Mouse (Mus musculus) stomach, embryonic 15.5 days (tissue): ENCODE results near the gene Anpep. TPM values are rescaled to one million over a fixed set of nuclear protein-coding genes. Genes with fewer than 3 reads are reported as not detected.
"Not testable (repeated sequence)": the region's sequence is repeated elsewhere in the genome, so short reads cannot be mapped to it uniquely, and the experiment has no call there.

Experiments
- ATAC-seq: fragments of 200-750 bp; cut with Nextera tagmentation; 2 replicates; pipeline ENCODE4 v1.8.0; 2017; ENCODE audit warnings: low read depth, moderate number of reproducible peaks, moderate TSS enrichment; ENCODE audit not compliant: insufficient read depth, low FRiP score
- H3K27ac ChIP-seq: fragments of 300-500 bp; sonication (generic); 2 replicates; pipeline ENCODE4 v1.5.1; 2015; ENCODE audit warnings: mild to moderate bottlenecking, inconsistent platforms
- H3K27me3 ChIP-seq: fragments of 300-500 bp; sonication (generic); replicated peaks from 2 replicates; pipeline ENCODE4 v1.6.1; 2015; ENCODE audit warnings: inconsistent platforms
- H3K36me3 ChIP-seq: fragments of 300-500 bp; sonication (generic); 2 replicates; pipeline ENCODE4 v1.6.1; 2015; ENCODE audit warnings: inconsistent platforms
- H3K4me1 ChIP-seq: fragments of 300-500 bp; sonication (generic); 2 replicates; pipeline ENCODE4 v1.6.1; 2015; ENCODE audit warnings: inconsistent platforms
- H3K4me2 ChIP-seq: fragments of 300-500 bp; sonication (generic); 2 replicates; pipeline ENCODE4 v1.6.1; 2015; ENCODE audit warnings: mild to moderate bottlenecking, inconsistent platforms
- H3K4me3 ChIP-seq: fragments of 300-500 bp; sonication (generic); replicated peaks from 2 replicates; pipeline ENCODE4 v1.5.1; 2015; ENCODE audit warnings: inconsistent platforms
- H3K9ac ChIP-seq: fragments of 300-500 bp; sonication (generic); 2 replicates; pipeline ENCODE4 v1.6.1; 2015; ENCODE audit warnings: inconsistent platforms
- H3K9me3 ChIP-seq: fragments of 300-500 bp; sonication (generic); 2 replicates; pipeline ENCODE4 v1.6.1; 2016; ENCODE audit warnings: inconsistent platforms
- WGBS: fragments of 180-500 bp; shearing (Covaris S2); methylation state at CpG from one replicate; pipeline ENCODE4 v1.1.7; 2015; 5-methylcytosine and 5-hydroxymethylcytosine counted together
- polyA plus RNA-seq: library from polyadenylated mRNA; unstranded; fragments of >200 nt; fragmentation: Nextera tagmentation; extraction: Ambion mirVana; gene quantifications from 2 replicates; pipeline ENCODE4 v1.2.1, GENCODE M21; 2015

Anpep gene
- polyA plus RNA-seq, 1 experiment from 2014 or later, result 55.9 TPM

DNA sequence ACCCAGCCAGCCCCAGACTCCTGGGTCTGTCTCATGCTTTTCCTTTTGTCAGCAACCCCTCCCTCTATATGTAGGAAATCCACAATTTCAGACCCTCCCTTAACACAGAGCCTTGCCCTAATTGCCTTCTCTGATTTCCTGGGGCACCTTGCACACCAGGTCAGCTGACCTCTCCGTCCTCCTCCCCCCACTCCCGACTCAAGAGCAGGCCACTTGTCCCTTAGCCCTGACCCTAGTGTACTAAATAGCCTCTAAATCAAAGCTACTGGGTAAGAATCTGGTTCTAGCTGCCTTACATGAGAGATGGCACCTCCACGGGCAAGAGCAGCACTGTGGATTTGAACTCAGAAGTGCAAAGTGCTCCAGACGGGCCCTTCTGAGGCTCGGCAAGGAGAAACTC lies 58.8 kb downstream of the Anpep start:
- Histone ChIP-seq H3K4me1 (no peaks in the 10 kb centered on the region; the same call in 1 of the 2 replicates), H3K4me2 (no peak overlapping the region), H3K36me3 (no peaks in the 10 kb centered on the region), H3K27me3 (no peaks in the 10 kb centered on the region), H3K9me3 (no peaks in the 10 kb centered on the region), H3K27ac (no peak overlapping the region), H3K9ac (no peak overlapping the region), H3K4me3 (no peak overlapping the region)
- no peak for ATAC-seq
- 57% methylated on average over 5 of the region's 5 CpGs for WGBS

DNA sequence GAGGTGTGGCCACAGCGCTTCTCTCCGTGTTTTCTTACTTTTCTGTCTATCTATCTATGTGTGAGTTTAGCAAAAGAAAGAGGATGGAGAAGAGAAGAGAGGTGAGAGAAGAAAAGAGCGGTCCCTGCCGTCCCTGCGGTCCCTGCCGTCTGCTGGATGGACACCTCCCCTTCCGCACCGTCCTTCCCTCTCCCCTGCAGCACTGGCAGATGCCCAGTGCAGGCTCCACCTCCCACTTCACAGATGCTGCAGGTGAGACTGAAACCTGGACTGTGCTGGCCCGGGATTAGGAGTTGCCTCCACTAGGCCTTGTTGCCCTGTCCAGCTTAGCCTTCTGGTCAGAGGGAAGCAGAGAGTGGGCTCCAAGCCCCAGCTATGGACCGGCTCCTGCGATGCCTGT lies 59.5 kb downstream of the Anpep start:
- Histone ChIP-seq H3K9me3 (no peaks in the 10 kb centered on the region), H3K27me3 (no peaks in the 10 kb centered on the region), H3K9ac (no peak overlapping the region), H3K27ac (no peak overlapping the region), H3K4me2 (no peak overlapping the region), H3K4me3 (no peak overlapping the region), H3K4me1 (no peaks in the 10 kb centered on the region; the same call in 1 of the 2 replicates), H3K36me3 (no peaks in the 10 kb centered on the region)
- WGBS, result 70% methylated on average over 11 of the region's 11 CpGs
- no peak for ATAC-seq

DNA sequence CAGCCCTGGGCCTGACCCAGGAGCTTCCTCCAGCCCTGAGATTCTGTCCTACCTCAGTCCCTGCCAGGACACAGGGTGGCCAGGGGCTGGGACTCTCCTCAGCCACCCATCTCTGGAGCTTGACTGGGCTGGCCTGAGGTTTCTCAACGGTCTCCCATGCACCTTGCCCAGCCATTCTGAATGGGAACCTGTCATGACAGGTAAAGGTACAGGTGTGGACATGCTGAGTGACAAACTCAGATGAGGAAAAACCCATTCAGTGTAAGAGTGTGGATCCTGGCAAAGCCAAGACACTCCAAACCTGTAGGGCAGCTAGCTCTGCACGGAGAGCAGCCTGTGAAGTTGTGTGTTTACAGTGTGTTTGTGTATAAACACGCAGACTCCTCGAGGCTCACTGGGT lies 60.5 kb downstream of the Anpep start:
- WGBS, result 59% methylated on average over 4 of the region's 4 CpGs
- Histone ChIP-seq H3K9ac (no peak overlapping the region), H3K4me3 (no peak overlapping the region), H3K9me3 (no peaks in the 10 kb centered on the region), H3K4me2 (no peak overlapping the region), H3K27ac (no peak overlapping the region), H3K36me3 (no peaks in the 10 kb centered on the region), H3K27me3 (0 out of 2 replicates have a peak, but pooled peaks cover 5% of the 10 kb centered on the region), H3K4me1 (no peaks in the 10 kb centered on the region; the same call in 1 of the 2 replicates)
- no peak for ATAC-seq

GRCm38 (mm10) chr7:79799506-79799905 lies 61.4 kb downstream of the Anpep start:
- H3K36me3 ChIP-seq, result no peaks in the 10 kb centered on the region
- peaks cover 7% of the 10 kb centered on the region; the same call in 1 of the 2 replicates for H3K27me3 ChIP-seq
- WGBS, result 69% methylated on average over 6 of the region's 6 CpGs
- no peak overlapping the region for H3K4me3 ChIP-seq
- H3K9ac ChIP-seq, result no peak overlapping the region
- H3K4me1 ChIP-seq, result no peaks in the 10 kb centered on the region; the same call in 1 of the 2 replicates
- no peaks in the 10 kb centered on the region for H3K9me3 ChIP-seq
- H3K4me2 ChIP-seq, result no peak overlapping the region
- no peak for ATAC-seq
- no peak overlapping the region for H3K27ac ChIP-seq

- no peaks in the 10 kb centered on the region for H3K36me3 ChIP-seq
- no peak overlapping the region for H3K4me3 ChIP-seq
- 2% methylated on average over 8 of the region's 8 CpGs for WGBS
- H3K27ac ChIP-seq, result no peak overlapping the region
- H3K4me2 ChIP-seq, result no peak overlapping the region
- peaks cover 12% of the 10 kb centered on the region; the same call in 1 of the 2 replicates for H3K27me3 ChIP-seq
- H3K9ac ChIP-seq, result no peak overlapping the region
- no peaks in the 10 kb centered on the region; the same call in 1 of the 2 replicates for H3K4me1 ChIP-seq
- ATAC-seq, result no peak
- no peaks in the 10 kb centered on the region for H3K9me3 ChIP-seq
These were observed 61.8 kb downstream of the Anpep start for GRCm38 (mm10) chr7:79799048-79799447.

- Histone ChIP-seq H3K27me3 (peaks cover 16% of the 10 kb centered on the region), H3K4me1 (no peaks in the 10 kb centered on the region), H3K27ac (no peak overlapping the region), H3K4me2 (no peak overlapping the region), H3K9ac (no peak overlapping the region), H3K9me3 (no peaks in the 10 kb centered on the region), H3K36me3 (no peaks in the 10 kb centered on the region), H3K4me3 (no peak overlapping the region)
- no peak for ATAC-seq
- 20% methylated on average over 5 of the region's 5 CpGs for WGBS
These were observed 62.3 kb downstream of the Anpep start for GRCm38 (mm10) chr7:79798606-79799005.

DNA sequence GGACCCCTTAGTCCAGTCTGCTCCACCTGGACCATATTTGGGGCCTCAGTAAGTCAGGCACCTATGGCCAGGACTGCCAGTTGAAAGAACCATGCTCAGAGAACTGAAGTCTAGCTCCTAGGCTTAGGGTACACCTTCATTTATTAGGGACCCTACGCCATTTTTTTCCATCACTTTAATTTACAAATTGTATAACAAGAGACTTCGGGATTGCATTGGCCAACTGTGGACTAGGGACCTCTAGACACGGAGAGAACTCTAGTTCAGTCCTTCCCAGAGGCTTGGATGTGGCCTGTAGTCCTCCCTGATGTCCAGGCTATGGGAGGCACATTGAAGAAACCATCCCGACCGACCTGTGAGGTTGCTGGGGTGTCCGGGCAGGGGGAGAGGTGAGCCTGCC lies 67.2 kb downstream of the Anpep start, which contains the start of gene Mesp1:
Gene Mesp1 (minus strand): TSS at position 101 of the 400 bp plus-strand sequence.
- WGBS, result 64% methylated on average over 6 of the region's 6 CpGs
- Histone ChIP-seq H3K4me1 (peaks cover 13% of the 10 kb centered on the region), H3K9me3 (no peaks in the 10 kb centered on the region), H3K4me3 (peak within 1 kb of the TSS; percentile 46), H3K27me3 (peaks cover 50% of the 10 kb centered on the region), H3K36me3 (no peaks in the 10 kb centered on the region), H3K27ac (no peak within 1 kb of the TSS), H3K4me2 (peak within 1 kb of the TSS; percentile 90), H3K9ac (no peak within 1 kb of the TSS)
- no peak for ATAC-seq

DNA sequence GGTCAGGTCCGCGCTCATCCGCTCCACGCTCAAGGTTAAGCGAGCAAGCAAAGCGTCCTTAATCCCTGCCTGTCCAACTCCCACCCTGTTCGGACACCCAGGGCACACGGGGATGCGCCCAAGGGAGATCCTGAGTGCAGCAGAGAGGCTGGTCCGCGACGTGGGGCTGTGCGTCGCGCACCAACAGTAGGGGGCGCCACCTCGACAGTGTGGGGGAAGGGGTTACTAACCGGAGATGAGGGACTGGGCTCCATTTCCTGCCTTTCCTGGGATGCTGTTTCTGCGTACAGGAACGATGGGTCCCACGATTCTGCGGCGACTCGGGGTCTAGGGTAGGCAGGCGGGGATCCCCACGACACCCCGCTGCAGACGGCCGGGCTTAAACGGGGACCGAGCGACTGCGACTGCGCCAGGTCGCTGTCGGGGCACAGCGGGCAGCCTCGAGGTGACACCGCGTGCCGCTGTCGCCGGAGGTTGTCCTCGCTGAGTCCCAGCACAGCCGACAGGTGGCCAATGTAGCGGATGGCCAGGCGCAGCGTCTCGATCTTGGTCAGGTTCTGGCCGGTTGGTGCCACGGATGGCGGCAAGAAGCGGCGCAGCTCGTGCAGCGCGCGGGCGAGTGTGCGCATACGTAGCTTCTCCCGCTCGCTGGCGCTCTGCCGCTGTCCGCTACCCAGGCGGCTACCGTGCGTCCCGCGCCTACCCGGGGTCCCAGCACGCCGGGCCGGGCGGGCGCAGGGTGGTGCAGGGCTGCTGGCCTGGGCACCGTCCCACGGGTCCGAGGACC lies 68.0 kb downstream of the Anpep start:
- ATAC-seq, result no peak; the same call in none of the 2 replicates
- Histone ChIP-seq H3K27ac (no peak overlapping the region), H3K4me1 (peaks cover 13% of the 10 kb centered on the region), H3K9ac (no peak overlapping the region), H3K4me3 (peak overlapping the region; percentile 46), H3K9me3 (no peaks in the 10 kb centered on the region), H3K4me2 (peak overlapping the region; percentile 90), H3K27me3 (peaks cover 50% of the 10 kb centered on the region), H3K36me3 (no peaks in the 10 kb centered on the region)
- WGBS, result under 1% methylated on average over 80 of the region's 80 CpGs

- WGBS, result 49% methylated on average over 2 of the region's 2 CpGs
- Histone ChIP-seq H3K27me3 (peaks cover 48% of the 10 kb centered on the region), H3K4me1 (peaks cover 13% of the 10 kb centered on the region)
- H3K4me3 ChIP-seq, ATAC-seq, H3K36me3 ChIP-seq, H3K9me3 ChIP-seq, H3K4me2 ChIP-seq, H3K9ac ChIP-seq, H3K27ac ChIP-seq: not testable (repeated sequence)
These were observed 71.0 kb downstream of the Anpep start for GRCm38 (mm10) chr7:79789812-79790211.

DNA sequence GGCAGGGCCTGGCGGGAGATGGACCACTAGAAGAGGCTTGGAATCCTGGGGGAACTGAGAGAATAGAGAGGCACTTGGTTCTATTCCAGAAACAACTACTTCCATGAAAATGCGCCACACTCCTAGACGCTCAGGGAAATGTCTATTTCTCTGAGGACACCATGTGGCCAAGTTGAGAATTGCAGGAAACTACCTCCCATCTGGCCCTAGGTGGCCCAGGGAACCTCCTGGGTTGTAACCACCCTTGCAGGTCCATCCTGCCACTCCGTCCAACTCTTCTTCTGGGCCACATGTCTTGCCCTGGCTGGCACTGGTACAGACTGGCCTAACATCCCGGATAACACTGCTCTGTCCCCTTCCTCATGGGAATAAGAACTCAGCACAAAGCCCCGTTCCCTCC lies 74.6 kb downstream of the Anpep start:
- Histone ChIP-seq H3K4me3 (no peak overlapping the region), H3K27ac (no peak overlapping the region), H3K4me2 (no peak overlapping the region), H3K27me3 (peaks cover 14% of the 10 kb centered on the region), H3K36me3 (no peaks in the 10 kb centered on the region), H3K9ac (no peak overlapping the region), H3K9me3 (no peaks in the 10 kb centered on the region), H3K4me1 (no peaks in the 10 kb centered on the region)
- WGBS, result 19% methylated on average over 6 of the region's 6 CpGs
- 0 out of 2 replicates have a peak, but pooled peaks have one; percentile 20 for ATAC-seq

- H3K27ac ChIP-seq, result no peak overlapping the region
- no peak overlapping the region for H3K9ac ChIP-seq
- H3K36me3 ChIP-seq, result no peaks in the 10 kb centered on the region
- no peak for ATAC-seq
- peaks cover 5% of the 10 kb centered on the region; the same call in 1 of the 2 replicates for H3K4me1 ChIP-seq
- no peak overlapping the region for H3K4me2 ChIP-seq
- 78% methylated on average over 2 of the region's 2 CpGs for WGBS
- H3K9me3 ChIP-seq, result no peaks in the 10 kb centered on the region
- H3K4me3 ChIP-seq, result no peak overlapping the region
- H3K27me3 ChIP-seq, result 0 out of 2 replicates have a peak, but pooled peaks cover 2% of the 10 kb centered on the region
These were observed 78.4 kb downstream of the Anpep start for GRCm38 (mm10) chr7:79782516-79782855.

GRCm38 (mm10) chr7:79781826-79782515 lies 78.9 kb downstream of the Anpep start:
- H3K27ac ChIP-seq, result no peak overlapping the region

More at GRCm38 (mm10) chr7:79781826-79782515, 78.9 kb downstream of the Anpep start:
- no peaks in the 10 kb centered on the region for H3K36me3 ChIP-seq
- H3K9me3 ChIP-seq, result no peaks in the 10 kb centered on the region
- H3K27me3 ChIP-seq, result no peaks in the 10 kb centered on the region
- peaks cover 5% of the 10 kb centered on the region; the same call in 1 of the 2 replicates for H3K4me1 ChIP-seq
- H3K9ac ChIP-seq, result no peak overlapping the region
- H3K4me2 ChIP-seq, result no peak overlapping the region
- H3K4me3 ChIP-seq, result no peak overlapping the region
- no peak for ATAC-seq
- 72% methylated on average over 11 of the region's 11 CpGs for WGBS
